8 mouse cellular contexts compared by ENCODE assay signal in the genomic region with DNA sequence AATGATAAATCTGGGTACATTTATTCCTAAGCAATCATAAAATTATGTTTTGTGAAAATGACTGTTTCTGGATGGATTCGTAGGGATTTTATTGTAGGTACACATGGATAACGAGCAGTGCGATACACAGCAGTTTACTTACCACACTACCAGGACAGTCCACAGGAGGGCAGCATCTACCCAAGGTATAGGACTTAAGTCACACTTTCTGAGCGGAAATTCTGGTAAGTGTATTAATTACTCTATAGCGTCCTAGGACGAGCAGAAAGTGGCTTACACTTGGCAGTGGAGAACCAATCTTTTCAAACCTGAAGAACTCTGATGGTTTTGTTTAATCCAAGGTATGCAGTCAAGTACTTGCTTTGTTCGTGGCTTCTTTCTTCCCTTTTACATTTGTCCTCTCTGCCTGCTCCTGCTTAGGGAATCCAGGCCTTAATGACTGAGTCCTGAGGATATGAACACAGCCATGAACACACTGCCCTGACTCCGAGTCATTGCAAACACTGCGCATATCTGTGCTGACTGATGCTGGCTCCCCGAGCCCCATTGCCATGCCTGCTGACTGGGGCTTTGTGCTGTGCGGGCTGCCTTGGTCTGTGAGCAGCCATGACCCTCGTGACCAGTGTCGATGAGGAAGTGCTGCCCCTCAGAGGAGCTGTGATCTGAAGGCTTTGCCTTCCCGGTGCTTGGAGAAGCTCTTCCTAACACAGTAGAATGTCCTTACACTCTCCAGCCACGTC.
DNase-seq lines count a peak whose midpoint lies in the region; ATAC-seq lines count a peak whose summit lies in the region.

No protein-coding gene starts in this region.

- peak; percentile 78 to 94 for DNase-seq in adrenal gland, adult (ENCODE audit: inconsistent age in 2 of 2, low spot score in 1 of 2)
- DNase-seq in embryo, embryonic 10.5 days (ENCODE audit: low spot score), result peak; percentile 97
- peak; percentile 85 for DNase-seq in gastrocnemius, postnatal 10 days
- peak; percentile 89 for DNase-seq in induced T-regulatory cell, adult 2 months (ENCODE audit: low read depth)
- DNase-seq in left cerebral cortex, adult 8-10 months (ENCODE audit: low spot score in 2 of 2), result peak; percentile 61 to 78
- DNase-seq in right cerebral cortex, adult 2 months (ENCODE audit: low spot score in 2 of 2), result peak; percentile 96 to 97
- DNase-seq in urinary bladder, postnatal 10 days (ENCODE audit: low spot score), result peak; percentile 57

- peak; percentile 86 for ATAC-seq in megakaryocyte, adult 5-6 weeks (ENCODE audit: poor library complexity, severe bottlenecking)

Comparison
In these comparisons a context has a peak if more than half of its experiments do, and no peak if none do; other contexts are left out.
1. Peak in every context shown above with its lines: DNase-seq and ATAC-seq.